Mouse (Mus musculus): Measurements from ENCODE around the gene Apol7a. TPM values are rescaled to one million over a fixed set of nuclear protein-coding genes. Genes with fewer than 3 reads are reported as not detected.
A peak's percentile ranks its signal among the peaks of the same experiment; 100 is the strongest.
"Not testable (repeated sequence)": the region's sequence is repeated elsewhere in the genome, so short reads cannot be mapped to it uniquely, and the experiment has no call there.

Apol7a gene
- total RNA-seq (2021): not detected
- long read RNA-seq: 0 reads

- DNase-seq (ENCODE audit: low spot score in 2 of 2): peak in 1 of 2 experiments; percentile 17
These were observed at the start of gene Apol7a for GRCm38 (mm10) chr15:77399027-77399426. TSS of gene Apol7a (minus strand) at chr15:77399110.

DNA sequence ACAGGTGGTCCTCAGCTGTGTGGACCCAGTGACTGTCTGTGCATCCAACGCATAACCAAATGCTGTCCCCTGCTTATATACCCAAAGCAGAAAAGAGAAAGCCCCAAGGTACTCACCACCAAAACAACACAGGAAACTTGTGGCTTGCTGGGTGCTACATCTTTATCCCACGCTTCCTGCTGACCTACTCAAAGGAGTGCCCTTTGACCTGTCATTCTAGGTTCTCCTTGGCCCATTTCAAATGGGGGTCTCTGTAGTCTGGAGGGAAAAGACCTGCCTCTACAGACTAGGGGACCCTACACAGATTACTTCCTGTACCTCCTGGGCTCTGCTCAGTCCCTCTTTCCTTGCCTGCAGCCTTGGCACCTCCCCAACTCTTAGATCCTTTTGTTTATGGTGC lies 48.5 kb upstream of the Apol7a start, which contains the start of gene Apol7b:
Apol7b (minus strand) TSS at position 101 of the 400 bp plus-strand sequence.
- not testable (repeated sequence) for DNase-seq (ENCODE audit: low spot score in 2 of 2)

- not testable (repeated sequence) for DNase-seq (ENCODE audit: low spot score in 2 of 2)
These were observed 46.8 kb upstream of the Apol7a start for GRCm38 (mm10) chr15:77445668-77446067.

GRCm38 (mm10) chr15:77444746-77445145 lies 45.8 kb upstream of the Apol7a start:
- DNase-seq (ENCODE audit: low spot score in 2 of 2): peak; percentile 13 to 52

DNA sequence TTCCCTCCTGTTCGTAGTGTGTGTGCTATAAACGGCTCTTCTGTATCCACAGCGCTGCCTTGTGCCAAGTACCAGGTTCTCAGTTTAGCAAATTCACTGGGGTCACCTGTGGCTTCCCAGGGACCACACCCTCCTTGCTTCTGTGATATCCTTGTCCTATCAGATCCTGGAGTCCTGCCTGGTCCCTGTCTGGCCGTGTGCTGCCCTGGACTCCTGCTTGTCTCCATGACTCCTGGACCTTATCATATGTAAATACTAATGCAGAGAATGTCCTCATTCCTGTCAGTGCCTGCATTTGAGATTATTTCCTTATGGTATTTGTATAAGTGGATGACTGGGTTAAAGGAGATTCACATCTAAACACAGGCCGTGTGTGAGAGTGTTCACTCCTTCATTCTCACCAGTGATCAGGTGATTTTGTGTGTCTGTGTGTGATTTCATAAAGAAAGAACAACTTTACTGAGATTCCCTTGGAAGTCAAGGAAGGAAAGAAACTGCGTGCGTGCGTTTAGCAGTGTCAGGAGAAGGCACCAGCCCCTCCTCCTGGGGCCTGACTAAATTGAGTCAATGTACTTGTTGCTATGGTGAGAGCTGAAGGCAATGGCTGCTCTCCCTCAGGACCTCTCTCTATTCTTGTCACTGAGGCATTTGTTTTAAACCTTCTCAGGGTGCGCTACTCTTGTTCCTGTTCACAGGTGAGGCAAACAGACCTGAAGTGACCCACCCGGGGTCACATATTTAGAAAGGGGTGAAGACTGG lies 30.0 kb upstream of the Apol7a start:
- not testable (repeated sequence) for DNase-seq (ENCODE audit: low spot score in 2 of 2)

DNA sequence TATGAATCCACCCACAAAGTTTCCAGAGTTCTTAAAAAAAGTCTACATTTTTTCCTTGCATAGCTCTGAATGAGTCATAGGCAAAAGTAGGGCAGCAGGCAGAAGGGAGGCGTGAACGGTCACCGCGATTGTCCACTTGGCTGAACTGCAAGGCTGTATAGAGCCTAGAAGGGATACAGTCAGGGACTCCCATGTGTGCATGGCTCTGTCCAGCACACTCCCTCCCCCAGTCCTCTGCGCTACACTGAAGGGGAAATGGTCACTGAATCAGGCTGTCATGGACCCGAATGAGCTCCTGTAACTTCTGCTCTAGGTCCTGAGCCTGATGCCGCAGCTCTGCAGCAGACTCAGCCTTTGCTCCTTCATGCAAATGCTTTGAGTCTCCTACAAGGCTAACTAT lies 24.0 kb upstream of the Apol7a start:
- DNase-seq (ENCODE audit: low spot score in 2 of 2): not testable (repeated sequence)

DNA sequence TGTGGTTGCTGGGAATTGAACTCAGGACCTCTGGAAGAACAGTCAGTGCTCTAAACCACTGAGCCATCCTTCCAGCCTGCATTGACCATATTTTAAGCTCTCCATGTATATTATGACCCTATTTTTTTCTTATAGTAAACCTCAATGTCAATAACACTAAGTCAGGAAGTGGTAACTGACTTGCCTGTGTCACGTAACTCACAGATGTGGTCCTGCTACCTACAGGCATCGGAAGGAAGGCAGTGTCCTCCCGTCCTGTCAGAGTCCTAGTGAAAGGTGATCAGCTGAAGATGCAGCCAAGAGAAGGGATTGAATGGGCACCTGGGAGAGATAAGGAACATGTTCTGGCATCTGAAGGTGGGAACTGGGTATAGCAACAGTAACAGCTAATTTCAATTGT lies 20.7 kb upstream of the Apol7a start:
- DNase-seq (ENCODE audit: low spot score in 2 of 2): not testable (repeated sequence)

DNA sequence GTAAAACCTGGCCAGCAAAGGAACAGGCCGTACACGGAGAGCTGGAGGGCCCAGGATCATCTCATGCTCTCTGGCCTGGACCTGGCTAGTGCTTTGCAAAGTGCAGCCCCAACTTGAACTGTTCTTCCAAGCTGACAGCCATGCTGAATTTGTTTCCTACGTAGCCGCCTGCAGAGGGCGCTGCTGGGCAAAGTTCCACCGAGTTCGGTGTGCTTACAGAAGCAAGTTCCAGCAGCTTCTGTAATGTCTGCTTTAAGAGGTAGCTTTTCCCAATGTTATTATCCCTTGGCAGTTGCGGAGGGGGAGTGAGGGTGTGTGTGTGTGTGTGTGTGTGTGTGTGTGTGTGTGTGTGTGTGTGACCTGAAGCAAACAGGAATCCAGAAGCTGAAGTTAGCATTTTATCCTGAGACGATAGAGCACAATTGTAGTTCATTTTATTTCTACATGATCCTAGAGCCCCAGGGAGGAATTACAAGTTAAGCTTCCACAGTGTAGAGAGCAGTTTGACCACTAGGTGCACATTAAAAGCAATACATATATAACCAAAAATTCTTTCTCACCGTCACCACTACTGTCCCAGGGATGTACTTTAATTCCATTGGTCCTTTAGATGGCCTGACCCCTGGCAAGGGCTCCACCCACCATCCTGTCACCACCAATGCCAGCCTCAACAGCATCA lies 17.9 kb upstream of the Apol7a start:
- not testable (repeated sequence) for DNase-seq (ENCODE audit: low spot score in 2 of 2)

- not testable (repeated sequence) for DNase-seq (ENCODE audit: low spot score in 2 of 2)
These were observed 16.7 kb upstream of the Apol7a start for GRCm38 (mm10) chr15:77415653-77416052.

DNA sequence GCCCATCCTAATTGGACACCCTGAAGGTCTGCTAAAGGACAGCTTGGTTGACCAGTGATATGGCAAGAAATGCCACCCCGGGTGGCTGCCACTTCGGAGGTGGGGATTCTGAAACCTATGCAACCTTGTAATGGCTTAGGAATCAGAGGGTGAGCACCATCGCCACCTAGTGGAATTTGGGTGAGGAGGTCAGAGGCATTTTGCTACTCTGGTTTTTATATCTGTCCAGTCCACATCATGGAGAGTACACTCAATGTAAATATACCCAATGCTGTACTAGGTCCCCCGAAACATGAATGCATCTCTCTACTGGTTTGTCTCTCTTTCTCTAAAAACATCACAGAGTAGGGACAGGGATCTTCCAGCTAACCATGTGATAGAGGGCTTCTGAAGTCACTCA lies 13.8 kb upstream of the Apol7a start:
- DNase-seq (ENCODE audit: low spot score in 2 of 2): not testable (repeated sequence)

DNA sequence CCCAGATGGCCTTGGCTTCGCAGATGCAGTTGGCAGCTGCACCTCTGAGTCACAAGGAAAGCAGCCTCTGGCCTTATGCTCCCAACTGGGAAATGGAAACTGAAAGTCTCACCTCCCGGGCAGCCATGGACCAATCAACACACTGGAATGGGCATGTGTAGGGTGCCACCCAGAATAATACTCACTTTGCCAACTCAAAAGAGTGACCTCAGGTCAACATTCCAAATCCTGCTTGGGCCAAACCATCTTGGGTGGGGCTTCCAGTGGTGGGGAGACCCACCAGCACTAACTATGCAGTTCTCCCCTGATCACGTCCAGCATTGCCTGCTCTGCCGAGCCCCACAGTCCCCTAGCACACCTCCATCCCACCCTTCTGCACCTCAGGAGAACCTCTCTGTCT lies 12.1 kb upstream of the Apol7a start, which contains the start of gene Apol9a:
Apol9a (minus strand) TSS at position 101 of the 400 bp plus-strand sequence.
- not testable (repeated sequence) for DNase-seq (ENCODE audit: low spot score in 2 of 2)

DNA sequence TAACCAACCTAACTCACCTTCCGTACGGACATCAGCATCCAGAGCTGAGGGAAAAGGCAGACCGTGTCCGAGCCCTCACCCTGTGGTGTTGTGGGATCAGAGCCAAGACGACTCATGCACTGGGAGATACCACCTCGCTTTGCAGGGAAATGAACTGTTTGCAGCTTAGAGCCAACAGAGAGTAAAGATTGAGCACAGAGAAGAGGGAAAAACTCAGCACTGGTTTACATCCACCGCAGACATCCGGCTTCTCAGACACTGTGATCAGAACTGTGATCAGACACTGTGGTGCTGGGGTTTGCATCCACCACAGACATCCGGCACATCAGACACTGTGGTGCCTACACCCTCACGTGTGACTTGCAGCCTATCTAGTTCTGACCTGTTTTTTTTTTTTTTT lies 7.5 kb upstream of the Apol7a start:
- not testable (repeated sequence) for DNase-seq (ENCODE audit: low spot score in 2 of 2)

GRCm38 (mm10) chr15:77397450-77398132 lies 1.3 kb downstream of the Apol7a start:
- not testable (repeated sequence) for DNase-seq (ENCODE audit: low spot score in 2 of 2)

DNA sequence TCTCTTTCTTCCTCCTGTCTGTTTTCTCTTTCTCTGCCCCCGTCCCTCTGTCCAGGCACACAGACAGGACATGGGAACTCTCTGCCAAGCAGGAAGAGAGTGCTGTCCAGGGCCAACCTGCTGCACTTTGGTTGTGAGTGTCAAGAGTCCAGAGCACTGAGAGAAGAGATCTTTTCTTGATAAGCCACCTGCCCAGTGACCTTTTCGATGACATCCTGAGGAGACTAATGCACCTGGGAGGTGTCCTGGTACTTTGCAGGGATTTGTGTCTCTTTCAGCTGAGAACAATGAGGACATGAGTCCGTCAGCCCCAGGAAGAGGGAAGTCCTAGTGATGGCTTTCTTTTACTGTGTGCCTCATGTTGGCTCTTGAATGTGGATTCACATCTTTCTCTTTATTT lies 5.1 kb downstream of the Apol7a start:
- not testable (repeated sequence) for DNase-seq (ENCODE audit: low spot score in 2 of 2)

DNA sequence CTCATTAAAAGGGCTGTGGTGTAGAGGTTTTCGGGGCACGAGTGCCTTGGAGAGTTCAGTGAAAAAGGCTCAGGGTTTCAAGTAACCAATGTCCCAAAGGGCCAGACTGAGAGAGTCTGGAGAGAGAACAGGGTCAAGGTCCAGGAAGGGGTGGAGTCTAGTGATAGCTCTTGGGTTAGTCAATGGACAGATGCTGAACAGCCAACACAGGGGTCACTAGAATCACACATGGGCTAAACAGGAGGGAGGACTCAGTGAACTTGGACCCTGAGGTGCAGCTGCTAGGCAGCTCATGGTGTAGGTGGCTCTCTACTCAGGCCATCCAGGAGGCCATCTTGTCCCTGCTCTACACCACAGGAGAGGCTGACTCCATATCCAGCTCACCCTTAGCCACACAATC lies 11.4 kb downstream of the Apol7a start:
- no peak for DNase-seq (ENCODE audit: low spot score in 2 of 2)

DNA sequence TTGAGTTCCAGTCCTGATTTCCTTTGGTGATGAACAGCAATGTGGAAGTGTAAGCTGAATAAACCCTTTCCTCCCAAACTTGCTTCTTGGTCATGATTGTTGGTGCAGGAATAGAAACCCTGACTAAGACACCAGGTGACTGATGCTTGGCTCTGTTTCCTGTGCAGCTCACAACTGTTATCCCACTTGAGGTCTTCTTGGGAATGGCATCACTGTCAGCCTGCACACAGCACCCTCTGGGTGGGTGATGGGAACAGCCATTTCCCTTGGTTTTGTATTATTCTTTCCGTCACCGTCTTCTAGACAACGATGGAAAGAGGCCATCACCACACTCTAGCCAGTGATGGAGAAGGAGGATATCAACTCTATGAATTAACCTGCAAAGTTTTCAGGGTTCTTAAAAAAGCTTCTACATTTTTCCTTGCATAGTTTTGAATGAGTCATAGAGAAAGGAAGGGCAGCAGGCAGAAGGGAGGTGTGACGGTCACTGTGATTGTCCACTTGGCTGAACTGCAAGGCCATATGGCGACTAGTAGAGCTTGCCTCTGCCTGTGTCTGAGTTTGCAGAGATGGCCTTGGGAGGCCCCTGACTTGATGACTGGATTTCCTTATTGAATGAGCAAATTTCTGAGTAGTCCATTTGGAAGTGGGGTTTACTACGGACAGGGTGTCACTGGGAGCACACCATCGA lies 14.4 kb downstream of the Apol7a start:
- DNase-seq (ENCODE audit: low spot score in 2 of 2): no peak

GRCm38 (mm10) chr15:77382880-77383279 lies 16.0 kb downstream of the Apol7a start:
- no peak for DNase-seq (ENCODE audit: low spot score in 2 of 2)

- no peak for DNase-seq (ENCODE audit: low spot score in 2 of 2)
These were observed 16.5 kb downstream of the Apol7a start for GRCm38 (mm10) chr15:77382271-77382850.

GRCm38 (mm10) chr15:77381481-77381880 lies 17.4 kb downstream of the Apol7a start:
- no peak for DNase-seq (ENCODE audit: low spot score in 2 of 2)

GRCm38 (mm10) chr15:77379921-77380320 lies 19.0 kb downstream of the Apol7a start:
- no peak for DNase-seq (ENCODE audit: low spot score in 2 of 2)

DNA sequence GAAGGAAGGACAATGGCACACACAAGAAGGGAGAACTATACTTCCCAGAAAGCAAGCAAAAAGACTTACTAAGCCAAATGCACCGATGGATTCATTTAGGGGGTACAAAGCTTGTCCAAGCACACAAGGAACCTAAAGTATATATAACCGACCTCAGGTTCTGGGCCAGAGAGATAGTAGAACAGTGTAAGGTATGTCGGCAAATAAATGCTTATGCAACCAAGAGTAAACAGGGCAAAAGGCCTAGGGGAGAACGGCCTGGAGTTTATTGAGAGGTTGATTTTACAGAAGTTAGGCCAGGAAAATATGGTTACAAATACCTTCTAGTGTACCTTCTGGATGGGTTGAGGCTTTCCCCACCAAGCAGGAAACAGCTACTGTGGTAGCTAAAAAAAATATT lies 21.5 kb downstream of the Apol7a start:
- DNase-seq (ENCODE audit: low spot score in 2 of 2): no peak
